Mouse (Mus musculus) forebrain, embryonic 12.5 days (tissue): ENCODE data around the gene Upp1. TPM values are rescaled to one million over a fixed set of nuclear protein-coding genes. Genes with fewer than 3 reads are reported as not detected.
"Not testable (repeated sequence)": the region's sequence is repeated elsewhere in the genome, so short reads cannot be mapped to it uniquely, and the experiment has no call there.

Source experiments
- ATAC-seq: fragments of 200-750 bp; cut with Nextera tagmentation; 2 replicates; pipeline ENCODE4 v1.8.0; 2017; ENCODE audit warnings: moderate TSS enrichment; ENCODE audit not compliant: low FRiP score
- H3K27ac ChIP-seq: fragments of 300-500 bp; sonication (generic); 2 replicates; pipeline ENCODE4 v1.5.1; 2016; ENCODE audit warnings: mild to moderate bottlenecking
- H3K27me3 ChIP-seq: fragments of 300-500 bp; sonication (generic); 2 replicates; pipeline ENCODE4 v1.6.1; 2016; ENCODE audit warnings: mild to moderate bottlenecking
- H3K36me3 ChIP-seq: fragments of 300-500 bp; sonication (generic); replicated peaks from 2 replicates; pipeline ENCODE4 v1.6.1; 2016; ENCODE audit warnings: mild to moderate bottlenecking
- H3K4me1 ChIP-seq: fragments of 300-500 bp; sonication (generic); 2 replicates; pipeline ENCODE4 v1.6.1; 2016
- H3K4me2 ChIP-seq: fragments of 300-500 bp; sonication (generic); 2 replicates; pipeline ENCODE4 v1.6.1; 2016; ENCODE audit warnings: mild to moderate bottlenecking, moderate library complexity
- H3K4me3 ChIP-seq: fragments of 300-500 bp; sonication (generic); replicated peaks from 2 replicates; pipeline ENCODE4 v1.5.1; 2016; ENCODE audit warnings: mild to moderate bottlenecking
- H3K9ac ChIP-seq: fragments of 300-500 bp; sonication (generic); 2 replicates; pipeline ENCODE4 v1.6.1; 2016; ENCODE audit warnings: mild to moderate bottlenecking
- H3K9me3 ChIP-seq: fragments of 300-500 bp; sonication (generic); 2 replicates; pipeline ENCODE4 v1.6.1; 2016
- WGBS: fragments of 180-500 bp; shearing (Covaris S2); methylation state at CpG from one replicate; pipeline ENCODE4 v1.1.7; 2016; 5-methylcytosine and 5-hydroxymethylcytosine counted together
- polyA plus RNA-seq: library from polyadenylated mRNA; unstranded; fragments of >200 nt; fragmentation: Nextera tagmentation; extraction: Ambion mirVana; gene quantifications from 2 replicates; pipeline ENCODE4 v1.2.1, GENCODE M21; 2016

Gene Upp1
- polyA plus RNA-seq, 1 experiment from 2014 or later = 2.2 TPM

GRCm38 (mm10) chr11:9128110-9128509 is 10.2 kb downstream of the Upp1 start:
- ATAC-seq = no peak
- Histone ChIP-seq H3K9ac (no peak overlapping the region), H3K9me3 (no peaks in the 10 kb centered on the region), H3K36me3 (no peaks in the 10 kb centered on the region), H3K4me2 (no peak overlapping the region), H3K27ac (no peak overlapping the region), H3K27me3 (no peaks in the 10 kb centered on the region), H3K4me1 (no peaks in the 10 kb centered on the region), H3K4me3 (no peak overlapping the region)
- 62% methylated on average over 2 of the region's 2 CpGs for WGBS

GRCm38 (mm10) chr11:9129528-9129927 is 11.6 kb downstream of the Upp1 start:
- H3K9me3 ChIP-seq = no peaks in the 10 kb centered on the region
- no peak for ATAC-seq
- WGBS = 93% methylated on average over 8 of the region's 8 CpGs

GRCm38 (mm10) chr11:9131688-9132087 is 13.8 kb downstream of the Upp1 start:
- WGBS = 84% methylated on average over 7 of the region's 7 CpGs
- no peak for ATAC-seq

More at GRCm38 (mm10) chr11:9129528-9129927, 11.6 kb downstream of the Upp1 start:
- H3K9ac ChIP-seq = no peak overlapping the region
- no peaks in the 10 kb centered on the region for H3K4me1 ChIP-seq
- no peaks in the 10 kb centered on the region for H3K36me3 ChIP-seq
- no peak overlapping the region for H3K27ac ChIP-seq
- no peak overlapping the region for H3K4me2 ChIP-seq
- H3K27me3 ChIP-seq = no peaks in the 10 kb centered on the region
- no peak overlapping the region for H3K4me3 ChIP-seq

DNA sequence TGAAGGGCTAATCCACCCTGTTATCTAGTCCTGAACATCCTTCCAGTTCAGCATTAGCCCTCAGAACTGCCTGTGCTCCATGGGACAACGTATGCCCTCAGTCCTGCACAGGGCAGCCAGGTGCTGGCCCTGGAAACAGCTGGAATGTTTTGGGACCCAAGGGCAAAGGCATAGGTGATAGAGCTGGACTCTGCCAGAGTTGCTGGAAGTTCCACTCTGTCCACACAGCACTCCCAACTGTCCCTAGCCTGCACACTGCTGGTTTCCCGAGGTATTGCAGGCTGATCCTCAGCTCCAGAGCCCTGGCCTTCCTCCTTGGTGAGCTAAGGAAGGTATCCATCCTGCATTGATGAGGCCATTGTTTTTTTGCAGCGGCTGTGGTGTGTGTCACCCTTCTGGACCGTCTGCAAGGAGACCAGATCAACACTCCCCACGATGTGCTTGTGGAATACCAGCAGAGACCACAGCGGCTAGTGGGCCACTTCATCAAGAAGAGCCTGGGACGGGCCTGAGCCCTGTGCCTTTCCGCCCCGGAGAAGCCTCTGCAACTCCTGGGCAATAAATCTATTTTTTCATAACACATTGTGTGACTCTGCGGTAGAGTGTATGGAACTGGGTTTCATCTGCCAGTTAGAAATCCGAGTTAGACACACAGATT is 17.8 kb downstream of the Upp1 start:
- peak; percentile 53 for ATAC-seq
- no peak overlapping the region for H3K9ac ChIP-seq
- H3K27me3 ChIP-seq = no peaks in the 10 kb centered on the region
- WGBS = 72% methylated on average over 11 of the region's 11 CpGs
- no peaks in the 10 kb centered on the region for H3K4me1 ChIP-seq
- no peak overlapping the region for H3K4me2 ChIP-seq
- H3K27ac ChIP-seq = no peak overlapping the region
- H3K4me3 ChIP-seq = no peak overlapping the region
- H3K36me3 ChIP-seq = no peaks in the 10 kb centered on the region
- H3K9me3 ChIP-seq = no peaks in the 10 kb centered on the region

More at GRCm38 (mm10) chr11:9131688-9132087, 13.8 kb downstream of the Upp1 start:
- H3K4me3 ChIP-seq = no peak overlapping the region
- H3K27ac ChIP-seq = no peak overlapping the region
- no peak overlapping the region for H3K9ac ChIP-seq
- no peak overlapping the region for H3K4me2 ChIP-seq
- no peaks in the 10 kb centered on the region for H3K27me3 ChIP-seq
- no peaks in the 10 kb centered on the region for H3K36me3 ChIP-seq
- no peaks in the 10 kb centered on the region for H3K9me3 ChIP-seq
- no peaks in the 10 kb centered on the region for H3K4me1 ChIP-seq

DNA sequence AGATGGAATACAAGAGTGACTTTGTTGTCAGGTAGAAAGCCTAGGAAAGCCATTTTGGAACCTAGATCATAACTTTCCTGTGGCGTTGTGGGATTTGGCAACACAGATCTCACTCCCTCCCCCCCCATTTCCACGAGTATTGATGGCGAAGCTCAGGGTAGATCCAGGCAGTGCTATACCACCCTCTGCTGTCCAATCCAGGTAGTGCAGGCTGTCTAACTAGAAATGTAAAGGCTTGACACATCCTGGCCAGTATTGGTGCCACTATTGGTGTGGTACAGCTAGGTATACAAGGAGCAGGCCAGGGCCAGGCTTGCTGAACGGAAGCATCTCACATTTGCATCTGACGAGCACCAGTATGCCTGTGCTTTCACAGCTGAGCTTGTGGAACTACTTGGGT is 18.6 kb downstream of the Upp1 start:
- Histone ChIP-seq H3K36me3 (no peaks in the 10 kb centered on the region), H3K9me3 (no peaks in the 10 kb centered on the region), H3K9ac (no peak overlapping the region), H3K4me2 (no peak overlapping the region), H3K27ac (no peak overlapping the region), H3K4me1 (no peaks in the 10 kb centered on the region), H3K27me3 (no peaks in the 10 kb centered on the region), H3K4me3 (no peak overlapping the region)
- 17% methylated on average over 5 of the region's 5 CpGs for WGBS
- ATAC-seq = peak; percentile 76

GRCm38 (mm10) chr11:9145113-9145512 is 27.2 kb downstream of the Upp1 start:
- Histone ChIP-seq H3K4me3 (no peak overlapping the region), H3K27ac (no peak overlapping the region), H3K36me3 (no peaks in the 10 kb centered on the region), H3K9me3 (no peaks in the 10 kb centered on the region), H3K4me2 (no peak overlapping the region), H3K4me1 (no peaks in the 10 kb centered on the region), H3K27me3 (no peaks in the 10 kb centered on the region), H3K9ac (no peak overlapping the region)
- ATAC-seq = no peak
- WGBS = 82% methylated on average over 2 of the region's 2 CpGs

GRCm38 (mm10) chr11:9146115-9146514 is 28.2 kb downstream of the Upp1 start:
- H3K9me3 ChIP-seq = no peaks in the 10 kb centered on the region
- no peak for ATAC-seq
- WGBS = 90% methylated on average over 4 of the region's 4 CpGs
- H3K4me3 ChIP-seq = no peak overlapping the region
- H3K27ac ChIP-seq = no peak overlapping the region
- no peaks in the 10 kb centered on the region for H3K27me3 ChIP-seq
- no peak overlapping the region for H3K9ac ChIP-seq
- H3K4me2 ChIP-seq = no peak overlapping the region
- no peaks in the 10 kb centered on the region for H3K4me1 ChIP-seq
- no peaks in the 10 kb centered on the region for H3K36me3 ChIP-seq

DNA sequence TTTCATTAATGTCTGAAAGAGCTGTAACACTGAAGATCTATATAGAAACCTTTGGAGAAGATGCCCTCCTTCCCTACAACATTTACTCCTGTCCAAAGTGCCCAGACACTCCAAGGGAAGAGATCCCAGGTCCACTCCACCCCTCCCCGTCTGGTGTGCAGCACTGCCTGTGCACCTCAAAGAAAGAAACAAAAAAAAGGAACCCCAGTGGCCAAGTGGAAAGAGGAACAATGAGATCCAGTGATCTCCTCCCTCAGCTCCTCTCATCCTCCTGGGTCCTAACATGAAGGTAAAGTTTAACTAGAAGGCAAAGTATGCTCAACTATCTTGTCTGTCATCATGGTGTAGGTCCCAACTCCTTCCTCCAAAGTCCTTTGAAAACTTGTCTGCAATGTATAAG is 28.8 kb downstream of the Upp1 start:
- Histone ChIP-seq H3K27me3 (no peaks in the 10 kb centered on the region), H3K27ac (no peak overlapping the region)
- 85% methylated on average over 1 of the region's 1 CpGs for WGBS

GRCm38 (mm10) chr11:9148206-9148605 is 30.3 kb downstream of the Upp1 start:
- Histone ChIP-seq H3K36me3 (no peaks in the 10 kb centered on the region), H3K4me2 (no peak overlapping the region), H3K4me1 (no peaks in the 10 kb centered on the region), H3K4me3 (no peak overlapping the region), H3K27ac (no peak overlapping the region), H3K9me3 (no peaks in the 10 kb centered on the region), H3K27me3 (no peaks in the 10 kb centered on the region), H3K9ac (no peak overlapping the region)
- WGBS = 89% methylated on average over 2 of the region's 2 CpGs
- ATAC-seq = no peak

More for the DNA sequence above, 28.8 kb downstream of the Upp1 start:
- Histone ChIP-seq H3K36me3 (no peaks in the 10 kb centered on the region), H3K4me1 (no peaks in the 10 kb centered on the region), H3K4me3 (no peak overlapping the region), H3K9me3 (no peaks in the 10 kb centered on the region), H3K4me2 (no peak overlapping the region), H3K9ac (no peak overlapping the region)
- no peak for ATAC-seq

DNA sequence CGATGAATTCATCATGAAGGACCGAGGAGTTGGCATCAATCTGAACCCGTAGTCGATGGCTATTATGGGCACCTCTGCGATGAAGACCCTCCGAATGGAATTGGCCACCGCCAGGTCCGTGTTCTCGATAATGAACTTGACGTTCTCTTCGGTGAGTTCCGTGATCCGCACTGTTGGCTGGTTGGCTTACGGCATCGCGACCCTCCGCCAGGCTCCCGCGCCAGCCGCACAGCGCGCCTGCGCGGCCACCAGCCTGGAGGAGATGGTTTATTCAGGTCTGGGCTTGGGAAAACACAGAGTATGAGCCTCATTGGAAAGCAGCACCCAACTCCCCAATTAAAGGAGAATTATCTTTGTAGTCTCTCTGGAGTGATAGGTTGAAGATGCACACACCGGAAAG is 32.5 kb downstream of the Upp1 start:
- WGBS = 89% methylated on average over 25 of the region's 25 CpGs
- not testable (repeated sequence) for H3K36me3 ChIP-seq, H3K4me3 ChIP-seq, H3K27me3 ChIP-seq, H3K4me1 ChIP-seq, H3K9ac ChIP-seq, H3K27ac ChIP-seq, H3K9me3 ChIP-seq, H3K4me2 ChIP-seq, ATAC-seq

GRCm38 (mm10) chr11:9159953-9160352 is 42.0 kb downstream of the Upp1 start:
- Histone ChIP-seq H3K4me1 (no peaks in the 10 kb centered on the region), H3K4me2 (no peak overlapping the region), H3K27me3 (no peaks in the 10 kb centered on the region), H3K36me3 (no peaks in the 10 kb centered on the region), H3K27ac (no peak overlapping the region), H3K9me3 (no peaks in the 10 kb centered on the region), H3K4me3 (no peak overlapping the region), H3K9ac (no peak overlapping the region)
- no peak for ATAC-seq
- WGBS = 82% methylated on average over 3 of the region's 3 CpGs

DNA sequence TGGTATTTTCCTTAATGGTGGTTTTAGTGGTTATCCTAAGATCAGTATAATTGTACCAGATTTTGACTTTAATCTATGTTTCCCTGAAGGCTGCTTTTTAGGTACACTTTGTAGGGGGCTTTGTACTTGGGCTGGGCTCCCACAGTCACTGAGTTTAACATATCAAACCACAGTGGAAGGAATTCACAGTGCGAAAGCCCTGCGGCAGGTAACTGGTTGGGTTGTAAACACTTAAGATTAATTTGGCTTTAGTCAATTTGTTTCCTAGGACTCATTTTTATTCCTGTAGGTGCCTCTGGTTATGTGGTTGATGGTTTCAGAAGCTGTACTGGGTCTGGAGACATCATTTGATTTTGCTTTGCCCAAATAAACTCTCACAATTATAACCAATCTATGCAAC is 49.4 kb downstream of the Upp1 start:
- no peak overlapping the region for H3K4me2 ChIP-seq
- H3K9me3 ChIP-seq = no peaks in the 10 kb centered on the region
- no peaks in the 10 kb centered on the region for H3K4me1 ChIP-seq
- H3K27me3 ChIP-seq = no peaks in the 10 kb centered on the region
- 94% methylated on average over 2 of the region's 2 CpGs for WGBS
- no peak overlapping the region for H3K4me3 ChIP-seq
- no peak overlapping the region for H3K27ac ChIP-seq
- no peak for ATAC-seq
- H3K9ac ChIP-seq = no peak overlapping the region
- H3K36me3 ChIP-seq = no peaks in the 10 kb centered on the region

- Histone ChIP-seq H3K27ac (no peak overlapping the region), H3K9ac (no peak overlapping the region), H3K36me3 (no peaks in the 10 kb centered on the region), H3K9me3 (no peaks in the 10 kb centered on the region), H3K4me3 (no peak overlapping the region), H3K27me3 (no peaks in the 10 kb centered on the region), H3K4me2 (no peak overlapping the region), H3K4me1 (no peaks in the 10 kb centered on the region)
- WGBS = 91% methylated on average over 1 of the region's 1 CpGs
- ATAC-seq = no peak
Observed at GRCm38 (mm10) chr11:9181477-9181876, 63.6 kb downstream of the Upp1 start.
